Mouse (Mus musculus): ENCODE measurements around the gene Nfib. TPM values are rescaled to one million over a fixed set of nuclear protein-coding genes. Genes with fewer than 3 reads are reported as not detected.
"Not testable (repeated sequence)": the region's sequence is repeated elsewhere in the genome, so short reads cannot be mapped to it uniquely, and the experiment has no call there.

Gene Nfib
- polyA plus RNA-seq, 2 experiments = 57.3 to 126 TPM

- Histone ChIP-seq H3K4me3 (replicated peaks; ENCODE audit: low read length) (no peak overlapping the region), H3K4me2 (replicated peaks; ENCODE audit: low read depth, low read length, severe bottlenecking) (no peak overlapping the region), H3K9me3 (ENCODE audit: control insufficient read depth, low read length) (no peaks in the 10 kb centered on the region), H3K27me3 (ENCODE audit: control insufficient read depth, insufficient read depth, low read length) (no peaks in the 10 kb centered on the region), H3K27ac (replicated peaks; ENCODE audit: low read depth, low read length) (peak overlapping the region; percentile 27; the same call in 1 of the 2 replicates), H3K36me3 (ENCODE audit: control insufficient read depth, insufficient read depth, low read length) (no peaks in the 10 kb centered on the region), H3K9ac (ENCODE audit: low read depth, low read length, severe bottlenecking) (no peak overlapping the region), H3K4me1 (ENCODE audit: control insufficient read depth, insufficient read depth, low read length) (peaks cover 39% of the 10 kb centered on the region)
- no peak for TF ChIP-seq POLR2A (IDR thresholded peaks at IDR 0.05; ENCODE audit: borderline replicate concordance, extremely low read depth, insufficient read depth, insufficient read length)
- ATAC-seq (ENCODE audit: low FRiP score, low read depth) (no peak), DNase-seq (ENCODE audit: low spot score) (no peak)
- WGBS = 62% methylated on average over 3 of the region's 3 CpGs
Measured at GRCm38 (mm10) chr4:82271547-82271946, 434.0 kb downstream of the Nfib start.

GRCm38 (mm10) chr4:82267832-82268778 lies 437.4 kb downstream of the Nfib start:
- WGBS = 20% methylated on average over 14 of the region's 14 CpGs
- Histone ChIP-seq H3K9me3 (ENCODE audit: control insufficient read depth, low read length) (no peaks in the 10 kb centered on the region), H3K4me1 (ENCODE audit: control insufficient read depth, insufficient read depth, low read length) (peaks cover 32% of the 10 kb centered on the region)

GRCm38 (mm10) chr4:82266066-82266619 lies 439.4 kb downstream of the Nfib start:
- H3K4me2 ChIP-seq (replicated peaks; ENCODE audit: low read depth, low read length, severe bottlenecking) = no peak overlapping the region
- ATAC-seq (ENCODE audit: low FRiP score, low read depth) (no peak), DNase-seq (ENCODE audit: low spot score) (no peak)
- no peaks in the 10 kb centered on the region for H3K36me3 ChIP-seq (ENCODE audit: control insufficient read depth, insufficient read depth, low read length)
- no peaks in the 10 kb centered on the region for H3K27me3 ChIP-seq (ENCODE audit: control insufficient read depth, insufficient read depth, low read length)
- H3K27ac ChIP-seq (replicated peaks; ENCODE audit: low read depth, low read length) = no peak overlapping the region
- no peak overlapping the region for H3K4me3 ChIP-seq (replicated peaks; ENCODE audit: low read length)
- peaks cover 16% of the 10 kb centered on the region for H3K4me1 ChIP-seq (ENCODE audit: control insufficient read depth, insufficient read depth, low read length)
- 54% methylated on average over 4 of the region's 4 CpGs for WGBS
- no peak overlapping the region for H3K9ac ChIP-seq (ENCODE audit: low read depth, low read length, severe bottlenecking)
- no peak for TF ChIP-seq POLR2A (IDR thresholded peaks at IDR 0.05; ENCODE audit: borderline replicate concordance, extremely low read depth, insufficient read depth, insufficient read length)
- H3K9me3 ChIP-seq (ENCODE audit: control insufficient read depth, low read length) = no peaks in the 10 kb centered on the region

More at GRCm38 (mm10) chr4:82267832-82268778, 437.4 kb downstream of the Nfib start:
- DNase-seq (ENCODE audit: low spot score) (no peak), ATAC-seq (ENCODE audit: low FRiP score, low read depth) (no peak)
- no peak overlapping the region for H3K4me3 ChIP-seq (replicated peaks; ENCODE audit: low read length)
- H3K9ac ChIP-seq (ENCODE audit: low read depth, low read length, severe bottlenecking) = no peak overlapping the region
- no peak for TF ChIP-seq POLR2A (IDR thresholded peaks at IDR 0.05; ENCODE audit: borderline replicate concordance, extremely low read depth, insufficient read depth, insufficient read length)
- H3K27ac ChIP-seq (replicated peaks; ENCODE audit: low read depth, low read length) = no peak overlapping the region
- H3K36me3 ChIP-seq (ENCODE audit: control insufficient read depth, insufficient read depth, low read length) = no peaks in the 10 kb centered on the region
- H3K4me2 ChIP-seq (replicated peaks; ENCODE audit: low read depth, low read length, severe bottlenecking) = no peak overlapping the region
- H3K27me3 ChIP-seq (ENCODE audit: control insufficient read depth, insufficient read depth, low read length) = no peaks in the 10 kb centered on the region

DNA sequence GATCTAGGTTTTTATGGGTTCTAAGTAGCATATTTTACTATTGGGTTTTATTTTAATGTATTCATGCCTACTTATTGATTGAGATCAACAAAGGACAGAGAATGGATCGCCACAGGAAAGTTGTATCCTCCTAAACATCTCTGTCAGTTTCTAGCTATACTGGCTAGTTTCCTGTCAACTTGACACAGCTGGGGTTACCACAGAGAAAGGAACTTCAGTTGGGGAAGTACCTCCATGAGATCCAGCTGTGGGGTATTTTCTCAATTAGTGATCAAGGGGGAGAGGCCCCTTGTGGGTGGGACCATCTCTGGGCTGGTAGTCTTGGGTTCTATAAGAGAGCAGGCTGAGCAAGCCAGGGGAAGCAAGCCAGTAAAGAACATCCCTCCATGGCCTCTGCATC lies 447.0 kb downstream of the Nfib start:
- not testable (repeated sequence) for H3K27me3 ChIP-seq (ENCODE audit: control insufficient read depth, insufficient read depth, low read length); H3K4me1 ChIP-seq (ENCODE audit: control insufficient read depth, insufficient read depth, low read length); H3K4me2 ChIP-seq (replicated peaks; ENCODE audit: low read depth, low read length, severe bottlenecking); H3K4me3 ChIP-seq (replicated peaks; ENCODE audit: low read length); H3K9ac ChIP-seq (ENCODE audit: low read depth, low read length, severe bottlenecking); H3K27ac ChIP-seq (replicated peaks; ENCODE audit: low read depth, low read length); H3K9me3 ChIP-seq (ENCODE audit: control insufficient read depth, low read length); ATAC-seq (ENCODE audit: low FRiP score, low read depth); H3K36me3 ChIP-seq (ENCODE audit: control insufficient read depth, insufficient read depth, low read length); DNase-seq (ENCODE audit: low spot score)
- 95% methylated on average over 1 of the region's 1 CpGs for WGBS

DNA sequence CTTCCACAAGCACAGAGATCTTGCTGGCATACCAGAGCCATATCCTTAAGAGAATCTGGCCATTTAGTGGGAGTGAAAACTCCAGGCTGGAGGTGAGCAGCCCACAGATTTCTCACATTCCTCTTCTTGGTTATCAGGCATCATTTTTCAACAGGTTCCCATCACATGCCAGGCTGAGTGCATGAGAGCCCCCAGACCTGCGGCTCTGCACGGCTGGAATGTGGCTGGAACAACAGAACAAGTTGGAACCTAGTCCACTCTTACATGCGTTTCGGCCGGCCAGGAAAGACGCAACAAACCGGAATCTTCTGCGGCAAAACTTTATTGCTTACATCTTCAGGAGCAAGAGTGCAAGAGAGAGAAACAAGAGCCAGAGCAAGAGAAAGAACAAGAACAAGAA lies 453.5 kb downstream of the Nfib start:
- TF ChIP-seq POLR2A (IDR thresholded peaks at IDR 0.05; ENCODE audit: borderline replicate concordance, extremely low read depth, insufficient read depth, insufficient read length) = no peak

More for the DNA sequence above, 453.5 kb downstream of the Nfib start:
- Histone ChIP-seq H3K4me1 (ENCODE audit: control insufficient read depth, insufficient read depth, low read length) (peaks cover 33% of the 10 kb centered on the region), H3K9me3 (ENCODE audit: control insufficient read depth, low read length) (no peaks in the 10 kb centered on the region), H3K27me3 (ENCODE audit: control insufficient read depth, insufficient read depth, low read length) (no peaks in the 10 kb centered on the region), H3K4me2 (replicated peaks; ENCODE audit: low read depth, low read length, severe bottlenecking) (no peak overlapping the region), H3K9ac (ENCODE audit: low read depth, low read length, severe bottlenecking) (no peak overlapping the region), H3K36me3 (ENCODE audit: control insufficient read depth, insufficient read depth, low read length) (no peaks in the 10 kb centered on the region), H3K4me3 (replicated peaks; ENCODE audit: low read length) (no peak overlapping the region), H3K27ac (replicated peaks; ENCODE audit: low read depth, low read length) (no peak overlapping the region)
- no peak for ATAC-seq (ENCODE audit: low FRiP score, low read depth)
- no peak for DNase-seq (ENCODE audit: low spot score)
- whole genome bisulfite sequencing = 82% methylated on average over 8 of the region's 8 CpGs

Measured in limb, embryonic 14.5 days (tissue).